Mouse (Mus musculus): ENCODE measurements at regions not wholly inside any gene's neighbourhood (a gene's known extent, or its start where the extent isn't known, plus 50 kb on each side); places are given as distances from the start of the nearest gene placed in this dataset.

DNA sequence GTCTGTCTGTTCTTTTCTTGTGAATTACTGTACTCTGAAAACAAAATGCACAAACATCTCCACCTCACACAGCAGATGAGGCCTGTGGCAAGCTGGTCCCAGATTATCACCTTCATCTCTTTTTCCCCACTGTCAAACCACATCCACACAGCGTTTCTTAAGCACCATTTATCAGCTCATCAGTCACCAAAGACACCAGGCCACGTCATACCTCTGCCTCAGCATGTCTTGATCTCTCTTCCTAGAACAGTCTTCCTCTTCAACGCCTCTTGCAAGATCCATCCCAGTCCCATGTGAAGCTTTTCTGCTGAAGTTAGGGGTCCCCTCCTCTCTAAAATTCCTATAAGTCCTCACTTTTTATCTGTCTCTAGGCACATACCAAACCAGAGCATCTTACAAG lies 340.8 kb upstream of the Acvr2a start:
- Histone ChIP-seq H3K4me1 (no peaks in the 10 kb centered on the region), H3K27ac (no peak overlapping the region), H3K4me2 (no peak overlapping the region), H3K36me3 (no peaks in the 10 kb centered on the region), H3K9ac (no peak overlapping the region), H3K4me3 (no peak overlapping the region), H3K27me3 (no peaks in the 10 kb centered on the region), H3K9me3 (no peaks in the 10 kb centered on the region)
- ATAC-seq (ENCODE audit: insufficient number of reproducible peaks, insufficient read depth, low FRiP score, low TSS enrichment, low read depth) = no peak
- 70% methylated on average over 3 of the region's 3 CpGs for WGBS

GRCm38 (mm10) chr2:48474642-48475041 lies 339.3 kb upstream of the Acvr2a start:
- Histone ChIP-seq H3K36me3 (no peaks in the 10 kb centered on the region), H3K9ac (no peak overlapping the region), H3K9me3 (no peaks in the 10 kb centered on the region), H3K4me1 (no peaks in the 10 kb centered on the region), H3K4me2 (no peak overlapping the region), H3K27me3 (no peaks in the 10 kb centered on the region), H3K27ac (no peak overlapping the region), H3K4me3 (no peak overlapping the region)
- ATAC-seq (ENCODE audit: insufficient number of reproducible peaks, insufficient read depth, low FRiP score, low TSS enrichment, low read depth) = no peak
- WGBS = 90% methylated on average over 4 of the region's 4 CpGs

DNA sequence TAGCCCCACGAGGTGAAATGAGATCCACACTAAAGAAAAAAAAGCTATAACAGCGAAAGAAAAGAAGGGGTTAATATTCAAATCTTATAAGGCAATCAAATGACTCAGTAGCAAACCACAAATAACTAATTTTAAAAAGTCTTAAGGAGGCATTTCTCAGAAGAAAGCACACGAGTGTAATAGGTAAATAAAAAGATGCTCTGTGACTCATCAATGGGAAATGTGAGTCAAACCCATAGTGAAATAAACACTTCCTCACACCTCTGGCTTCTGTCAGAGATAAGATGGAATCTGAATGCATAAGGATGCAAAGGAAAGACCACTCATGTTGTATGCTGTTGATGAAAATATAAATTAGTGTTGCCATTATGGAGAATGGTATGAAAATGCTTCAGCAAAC lies 337.1 kb upstream of the Acvr2a start:
- no peak overlapping the region for H3K9ac ChIP-seq
- ATAC-seq (ENCODE audit: insufficient number of reproducible peaks, insufficient read depth, low FRiP score, low TSS enrichment, low read depth) = no peak
- H3K4me3 ChIP-seq = no peak overlapping the region
- H3K9me3 ChIP-seq = no peaks in the 10 kb centered on the region
- H3K27ac ChIP-seq = no peak overlapping the region
- H3K4me2 ChIP-seq = no peak overlapping the region
- no peaks in the 10 kb centered on the region for H3K36me3 ChIP-seq
- peaks cover 14% of the 10 kb centered on the region for H3K4me1 ChIP-seq
- H3K27me3 ChIP-seq = no peaks in the 10 kb centered on the region
- 37% methylated on average over 3 of the region's 3 CpGs for WGBS

GRCm38 (mm10) chr2:48477336-48477735 lies 336.6 kb upstream of the Acvr2a start:
- no peak for ATAC-seq (ENCODE audit: insufficient number of reproducible peaks, insufficient read depth, low FRiP score, low TSS enrichment, low read depth)

GRCm38 (mm10) chr2:48479601-48480000 lies 334.3 kb upstream of the Acvr2a start:
- 78% methylated on average over 1 of the region's 1 CpGs for WGBS
- no peak overlapping the region for H3K4me2 ChIP-seq
- H3K9me3 ChIP-seq = no peaks in the 10 kb centered on the region
- no peak overlapping the region for H3K27ac ChIP-seq
- no peak overlapping the region for H3K9ac ChIP-seq
- H3K36me3 ChIP-seq = no peaks in the 10 kb centered on the region
- H3K4me3 ChIP-seq = no peak overlapping the region
- peaks cover 14% of the 10 kb centered on the region for H3K4me1 ChIP-seq
- no peaks in the 10 kb centered on the region for H3K27me3 ChIP-seq
- ATAC-seq (ENCODE audit: insufficient number of reproducible peaks, insufficient read depth, low FRiP score, low TSS enrichment, low read depth) = no peak

More at GRCm38 (mm10) chr2:48477336-48477735, 336.6 kb upstream of the Acvr2a start:
- no peak overlapping the region for H3K9ac ChIP-seq
- H3K4me1 ChIP-seq = peaks cover 14% of the 10 kb centered on the region
- H3K4me3 ChIP-seq = no peak overlapping the region
- H3K36me3 ChIP-seq = no peaks in the 10 kb centered on the region
- H3K27me3 ChIP-seq = no peaks in the 10 kb centered on the region
- no peaks in the 10 kb centered on the region for H3K9me3 ChIP-seq
- WGBS = 68% methylated on average over 2 of the region's 2 CpGs
- H3K27ac ChIP-seq = no peak overlapping the region
- H3K4me2 ChIP-seq = no peak overlapping the region

DNA sequence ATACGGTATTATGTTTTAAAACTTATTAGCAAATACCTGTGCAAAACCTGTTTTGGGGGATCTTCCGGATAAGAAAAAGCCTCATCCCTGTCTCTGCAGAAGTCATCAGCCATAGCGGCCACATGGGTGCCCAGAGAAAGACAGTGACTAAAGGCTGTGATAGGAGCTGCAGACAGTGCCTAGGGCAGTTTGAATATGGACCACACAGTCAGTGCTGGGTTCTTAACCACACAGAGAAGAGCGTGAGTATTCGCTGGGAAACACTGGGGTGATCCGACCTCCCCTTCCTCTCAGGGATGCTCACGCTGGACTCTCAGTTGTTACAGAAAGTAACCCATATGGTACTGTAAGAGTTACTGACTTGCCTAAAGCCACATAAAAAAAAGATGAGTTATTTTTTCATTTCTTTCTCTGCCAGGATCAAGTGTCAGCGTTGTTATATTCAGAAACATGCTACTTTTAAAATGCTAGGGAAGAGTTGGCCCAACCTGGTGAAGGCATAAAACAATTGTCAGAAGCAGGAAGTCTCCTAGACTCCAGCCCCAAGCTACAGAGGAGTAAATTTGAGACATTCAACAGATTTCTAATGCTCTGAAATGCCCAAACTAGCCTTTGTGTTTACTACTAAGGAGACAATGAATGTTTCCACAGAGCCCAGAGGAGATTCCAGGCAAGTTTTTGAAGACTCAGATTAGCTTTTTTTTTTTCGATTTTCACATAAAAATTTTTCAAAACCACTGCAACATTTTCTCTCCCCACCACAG lies 333.3 kb upstream of the Acvr2a start:
- ATAC-seq (ENCODE audit: insufficient number of reproducible peaks, insufficient read depth, low FRiP score, low TSS enrichment, low read depth) = no peak
- H3K4me2 ChIP-seq = peak overlapping the region; percentile 20; the same call in 1 of the 2 replicates
- H3K27ac ChIP-seq = peak overlapping the region; percentile 72
- 51% methylated on average over 9 of the region's 9 CpGs for WGBS
- H3K4me3 ChIP-seq = no peak overlapping the region
- no peaks in the 10 kb centered on the region for H3K9me3 ChIP-seq
- H3K27me3 ChIP-seq = no peaks in the 10 kb centered on the region
- no peaks in the 10 kb centered on the region for H3K36me3 ChIP-seq
- H3K9ac ChIP-seq = no peak overlapping the region
- H3K4me1 ChIP-seq = peaks cover 14% of the 10 kb centered on the region

- Histone ChIP-seq H3K27ac (peak overlapping the region; percentile 72), H3K36me3 (no peaks in the 10 kb centered on the region), H3K27me3 (no peaks in the 10 kb centered on the region), H3K4me2 (peak overlapping the region; percentile 20; the same call in 1 of the 2 replicates), H3K9ac (no peak overlapping the region), H3K9me3 (no peaks in the 10 kb centered on the region), H3K4me1 (peaks cover 14% of the 10 kb centered on the region), H3K4me3 (no peak overlapping the region)
- no peak for ATAC-seq (ENCODE audit: insufficient number of reproducible peaks, insufficient read depth, low FRiP score, low TSS enrichment, low read depth)
- WGBS = 13% methylated on average over 12 of the region's 12 CpGs
Measured at GRCm38 (mm10) chr2:48481209-48481742, 332.6 kb upstream of the Acvr2a start.

GRCm38 (mm10) chr2:48493574-48493973 lies 320.3 kb upstream of the Acvr2a start:
- H3K27me3 ChIP-seq = no peaks in the 10 kb centered on the region
- H3K4me2 ChIP-seq = no peak overlapping the region
- 67% methylated on average over 3 of the region's 3 CpGs for WGBS
- H3K27ac ChIP-seq = no peak overlapping the region
- H3K4me1 ChIP-seq = no peaks in the 10 kb centered on the region
- H3K9ac ChIP-seq = no peak overlapping the region
- no peak for ATAC-seq (ENCODE audit: insufficient number of reproducible peaks, insufficient read depth, low FRiP score, low TSS enrichment, low read depth)
- H3K4me3 ChIP-seq = no peak overlapping the region
- no peaks in the 10 kb centered on the region for H3K36me3 ChIP-seq
- H3K9me3 ChIP-seq = no peaks in the 10 kb centered on the region

DNA sequence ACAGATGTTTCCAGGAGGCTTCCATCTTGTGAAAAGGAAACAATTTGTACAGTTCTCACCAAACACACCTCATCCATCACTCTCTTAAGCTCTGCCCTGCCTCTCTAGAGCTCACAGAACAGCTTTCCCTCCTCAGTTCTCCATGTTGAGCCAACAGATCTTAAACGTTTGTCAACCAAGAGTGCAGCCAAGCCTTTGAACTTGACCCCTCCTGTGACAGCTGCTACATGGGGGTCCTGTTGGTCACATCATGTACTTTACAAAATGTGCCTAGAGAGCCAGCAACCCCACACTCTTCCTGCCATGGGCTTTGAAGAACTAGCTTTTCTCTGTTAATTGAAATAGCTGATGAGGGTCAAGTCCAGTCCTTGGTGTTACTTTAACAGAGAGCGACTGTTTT lies 319.8 kb upstream of the Acvr2a start:
- 57% methylated on average over 2 of the region's 2 CpGs for WGBS
- Histone ChIP-seq H3K4me1 (no peaks in the 10 kb centered on the region), H3K9ac (no peak overlapping the region), H3K36me3 (no peaks in the 10 kb centered on the region), H3K27ac (no peak overlapping the region), H3K4me3 (no peak overlapping the region), H3K9me3 (no peaks in the 10 kb centered on the region), H3K27me3 (no peaks in the 10 kb centered on the region), H3K4me2 (no peak overlapping the region)
- no peak for ATAC-seq (ENCODE audit: insufficient number of reproducible peaks, insufficient read depth, low FRiP score, low TSS enrichment, low read depth)

GRCm38 (mm10) chr2:48494632-48495031 lies 319.3 kb upstream of the Acvr2a start:
- no peaks in the 10 kb centered on the region for H3K27me3 ChIP-seq
- H3K9ac ChIP-seq = no peak overlapping the region
- WGBS = 92% methylated on average over 3 of the region's 3 CpGs
- H3K4me1 ChIP-seq = no peaks in the 10 kb centered on the region
- no peaks in the 10 kb centered on the region for H3K9me3 ChIP-seq
- ATAC-seq (ENCODE audit: insufficient number of reproducible peaks, insufficient read depth, low FRiP score, low TSS enrichment, low read depth) = no peak
- no peak overlapping the region for H3K4me3 ChIP-seq
- no peak overlapping the region for H3K4me2 ChIP-seq
- no peak overlapping the region for H3K27ac ChIP-seq
- H3K36me3 ChIP-seq = no peaks in the 10 kb centered on the region

- no peak overlapping the region for H3K9ac ChIP-seq
- no peak for ATAC-seq (ENCODE audit: insufficient number of reproducible peaks, insufficient read depth, low FRiP score, low TSS enrichment, low read depth)
- no peaks in the 10 kb centered on the region for H3K9me3 ChIP-seq
- H3K4me3 ChIP-seq = no peak overlapping the region
- no peak overlapping the region for H3K4me2 ChIP-seq
- no peaks in the 10 kb centered on the region for H3K27me3 ChIP-seq
- H3K4me1 ChIP-seq = no peaks in the 10 kb centered on the region
- WGBS = 91% methylated on average over 5 of the region's 5 CpGs
- no peak overlapping the region for H3K27ac ChIP-seq
- H3K36me3 ChIP-seq = no peaks in the 10 kb centered on the region
Measured at GRCm38 (mm10) chr2:48498047-48498723, 315.7 kb upstream of the Acvr2a start.

DNA sequence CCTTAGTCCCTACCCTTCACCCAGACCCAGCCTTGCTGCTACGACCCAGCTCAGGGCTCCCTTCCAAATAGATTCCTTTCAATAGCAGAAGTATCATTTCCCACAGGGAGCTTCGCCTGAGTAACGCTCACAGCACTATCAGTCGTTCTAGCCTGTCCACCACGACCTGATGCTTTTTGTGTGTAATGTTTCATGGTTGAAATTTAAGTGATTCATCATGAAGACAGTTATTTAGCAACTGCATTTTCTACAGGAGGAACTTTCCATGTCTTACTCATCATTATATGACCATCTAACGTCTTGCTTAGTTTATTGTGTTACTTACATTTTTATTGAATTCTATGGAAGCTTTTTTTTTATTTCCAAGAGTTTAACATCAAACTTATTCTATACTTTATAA lies 314.5 kb upstream of the Acvr2a start:
- 88% methylated on average over 6 of the region's 6 CpGs for WGBS
- H3K4me3 ChIP-seq = no peak overlapping the region
- ATAC-seq (ENCODE audit: insufficient number of reproducible peaks, insufficient read depth, low FRiP score, low TSS enrichment, low read depth) = no peak
- no peaks in the 10 kb centered on the region for H3K9me3 ChIP-seq
- no peak overlapping the region for H3K4me2 ChIP-seq
- no peak overlapping the region for H3K9ac ChIP-seq
- H3K27me3 ChIP-seq = no peaks in the 10 kb centered on the region
- no peaks in the 10 kb centered on the region for H3K4me1 ChIP-seq
- no peaks in the 10 kb centered on the region for H3K36me3 ChIP-seq
- no peak overlapping the region for H3K27ac ChIP-seq

Data from embryonic facial prominence, embryonic 13.5 days (tissue).